Mouse (Mus musculus) retina, adult 2 months (tissue): ENCODE data around the gene Foxj2.

Source experiments
- DNase-seq: peaks from one replicate; pipeline ENCODE4 v3.0.0-alpha.2; 2012; ENCODE audit warnings: low read depth, low spot score

Foxj2 gene

DNA sequence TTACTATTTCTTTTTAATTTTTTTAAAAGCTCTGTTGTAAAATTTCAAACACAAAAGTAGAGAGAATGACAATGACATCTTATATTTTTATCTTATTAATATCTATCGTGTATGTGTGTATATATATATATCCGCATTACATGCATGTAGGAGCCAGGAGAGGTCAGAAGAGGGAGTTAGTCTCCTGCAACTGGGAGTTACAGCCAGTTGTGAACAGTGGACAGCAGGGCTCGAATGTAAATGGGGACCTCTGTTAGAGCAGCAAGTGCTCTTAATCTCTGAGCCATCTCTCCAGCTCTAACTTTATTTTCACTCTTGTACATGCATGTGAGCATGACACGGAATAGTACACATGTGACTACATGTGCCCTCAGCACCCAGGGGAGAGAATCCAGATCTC lies 7.0 kb upstream of the Foxj2 start:
- DNase-seq, result no peak

DNA sequence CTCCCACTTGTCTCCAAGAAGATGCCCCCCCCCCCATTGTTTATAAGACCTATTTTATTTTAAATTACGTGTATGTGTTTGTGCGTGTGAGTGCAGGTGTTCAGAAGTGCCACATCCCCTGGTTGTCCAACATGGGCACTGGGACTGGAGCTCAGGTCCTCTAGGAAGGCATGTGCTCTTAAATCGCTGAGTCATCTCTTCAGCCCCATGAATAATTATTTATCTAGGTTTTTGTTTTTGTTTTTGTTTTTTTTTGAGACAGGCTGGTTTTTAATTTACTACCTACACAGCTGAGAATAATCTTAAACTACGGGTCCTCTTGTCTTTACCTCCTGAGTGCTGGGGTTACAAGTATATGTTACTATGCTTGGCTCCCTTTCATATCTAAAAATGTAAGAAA lies 6.1 kb upstream of the Foxj2 start:
- DNase-seq, result no peak

DNA sequence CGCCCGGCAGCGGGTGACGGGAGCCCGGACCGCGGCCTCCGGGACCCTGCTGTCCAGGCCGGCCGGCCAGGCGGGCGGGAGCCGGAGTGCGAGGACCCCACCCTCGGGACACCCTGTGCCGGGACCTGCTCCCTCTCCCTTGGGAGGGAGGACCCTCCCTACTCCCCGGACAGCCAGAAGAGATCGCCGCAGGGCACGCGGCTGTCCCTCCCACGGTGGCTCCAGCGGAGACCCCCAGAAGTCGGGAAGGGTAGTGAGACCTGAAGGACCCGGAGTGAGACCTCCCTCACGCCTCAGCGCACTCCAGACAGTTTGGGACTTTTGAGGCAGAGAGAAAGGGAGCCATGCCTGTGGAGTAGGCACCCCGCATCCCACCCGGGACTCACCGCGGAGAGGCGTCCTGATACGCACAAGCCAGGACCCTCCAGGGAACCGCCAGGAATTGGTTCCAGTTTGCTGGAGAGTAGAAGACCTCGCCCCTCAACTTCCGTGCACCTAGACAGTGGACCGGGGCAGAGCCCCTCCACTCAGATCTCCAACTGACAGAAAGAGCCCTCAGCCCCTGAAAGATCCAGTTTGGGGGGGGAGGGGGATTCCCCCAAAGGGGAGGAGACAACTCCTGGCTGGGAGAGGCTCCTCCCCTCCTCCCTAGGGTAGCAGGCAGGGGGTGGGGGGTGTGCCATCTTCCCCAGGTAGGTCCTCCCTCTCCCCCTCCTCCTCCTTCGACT lies 521 bp downstream of the Foxj2 start:
- no peak for DNase-seq

DNA sequence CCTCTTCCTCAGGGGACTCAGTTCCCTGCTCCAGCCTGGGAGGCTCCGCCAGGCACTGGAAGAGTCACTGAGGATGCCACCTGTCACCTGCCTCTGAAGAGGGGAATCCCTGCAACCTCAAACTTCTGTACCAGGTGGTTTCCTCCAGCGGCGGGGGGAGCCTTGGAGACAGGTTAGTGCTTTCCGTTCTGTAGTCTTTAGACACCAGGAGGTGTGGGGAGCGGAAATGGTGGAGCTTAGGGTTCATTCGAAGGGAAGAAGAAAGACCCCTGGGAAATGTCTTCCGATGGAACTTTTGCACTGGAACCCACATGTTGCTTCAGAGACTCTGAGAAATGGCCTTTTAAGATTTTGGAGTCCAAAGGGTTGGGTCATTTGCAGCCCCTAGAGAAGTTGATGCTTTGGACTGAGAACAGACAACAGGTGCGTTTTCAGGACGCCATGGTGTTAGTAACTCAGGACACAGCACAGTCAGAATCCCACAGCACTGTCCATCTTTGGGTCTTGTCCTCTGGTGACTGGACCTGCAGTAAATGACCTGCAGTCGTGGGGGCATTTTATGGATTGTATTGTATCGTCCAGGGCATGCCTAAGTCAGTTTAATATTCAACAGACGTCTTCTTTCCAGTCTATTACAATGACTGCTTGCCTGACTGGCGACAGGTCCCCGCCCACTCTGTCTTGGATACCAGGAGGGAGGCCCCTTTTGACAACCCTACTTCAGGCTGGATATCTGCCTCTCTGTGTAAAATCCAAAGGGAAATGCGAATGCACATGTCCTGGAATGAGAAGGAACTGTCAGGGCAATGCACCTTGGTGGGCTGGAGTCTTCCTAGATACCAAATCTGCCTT lies 1.3 kb downstream of the Foxj2 start:
- DNase-seq, result no peak

DNA sequence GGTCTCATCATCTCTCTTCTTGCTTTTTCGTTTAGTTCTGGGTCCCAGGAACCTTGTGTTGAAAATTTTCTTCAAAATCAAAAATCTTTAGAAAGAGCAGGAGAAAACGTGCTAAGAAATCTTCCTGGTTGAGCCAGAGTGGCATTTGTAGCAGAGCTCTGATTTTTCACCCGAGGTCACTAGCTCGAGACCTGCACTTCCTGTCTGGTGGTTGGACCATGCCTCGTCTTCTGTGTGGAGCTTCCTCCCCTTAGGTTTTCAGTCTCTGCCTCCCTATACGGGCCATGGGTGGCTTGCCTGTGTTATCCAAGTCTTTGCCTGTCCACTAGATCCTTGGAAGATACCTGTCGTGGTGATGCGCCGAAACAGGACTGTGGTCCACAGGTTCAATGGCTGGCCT lies 2.1 kb downstream of the Foxj2 start:
- DNase-seq, result no peak

DNA sequence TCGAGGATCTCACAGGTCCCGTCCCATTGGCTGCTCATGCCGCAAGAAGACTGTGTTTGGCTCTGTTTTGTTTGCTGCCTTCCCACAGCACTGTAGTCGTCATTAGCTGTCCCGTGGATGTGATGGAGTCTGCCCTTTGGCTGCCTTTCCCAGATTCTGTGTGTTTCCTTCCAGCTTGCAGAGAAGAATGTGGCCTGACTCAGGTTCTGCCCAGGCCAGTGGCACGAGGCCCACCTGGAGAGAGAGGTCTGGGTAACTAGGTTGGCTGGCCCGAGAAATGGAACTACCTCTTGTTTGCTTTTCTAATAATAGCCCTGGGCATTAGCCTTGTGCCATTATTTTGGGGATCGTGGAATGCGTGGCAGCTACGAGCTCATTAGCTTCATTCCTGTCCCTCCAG lies 4.4 kb downstream of the Foxj2 start:
- DNase-seq, result no peak

DNA sequence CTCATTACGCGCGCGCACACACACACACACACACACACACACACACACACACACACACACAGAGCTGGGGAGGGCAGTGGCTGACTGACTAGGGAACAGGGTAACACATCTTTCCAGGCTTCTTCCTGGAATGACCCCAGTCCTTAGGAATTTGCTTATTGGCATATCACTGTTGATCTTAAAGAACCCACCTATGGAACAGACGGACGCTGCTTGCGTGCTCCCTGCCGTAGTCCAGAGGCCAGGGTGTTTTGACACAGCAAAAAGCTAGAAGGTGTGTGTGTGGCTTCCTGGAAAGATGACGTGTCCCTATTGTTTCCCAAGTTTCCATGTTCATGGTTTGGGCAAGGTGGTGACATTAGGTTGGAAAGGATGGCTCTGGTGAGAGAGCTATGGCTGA lies 5.5 kb downstream of the Foxj2 start:
- DNase-seq, result no peak

DNA sequence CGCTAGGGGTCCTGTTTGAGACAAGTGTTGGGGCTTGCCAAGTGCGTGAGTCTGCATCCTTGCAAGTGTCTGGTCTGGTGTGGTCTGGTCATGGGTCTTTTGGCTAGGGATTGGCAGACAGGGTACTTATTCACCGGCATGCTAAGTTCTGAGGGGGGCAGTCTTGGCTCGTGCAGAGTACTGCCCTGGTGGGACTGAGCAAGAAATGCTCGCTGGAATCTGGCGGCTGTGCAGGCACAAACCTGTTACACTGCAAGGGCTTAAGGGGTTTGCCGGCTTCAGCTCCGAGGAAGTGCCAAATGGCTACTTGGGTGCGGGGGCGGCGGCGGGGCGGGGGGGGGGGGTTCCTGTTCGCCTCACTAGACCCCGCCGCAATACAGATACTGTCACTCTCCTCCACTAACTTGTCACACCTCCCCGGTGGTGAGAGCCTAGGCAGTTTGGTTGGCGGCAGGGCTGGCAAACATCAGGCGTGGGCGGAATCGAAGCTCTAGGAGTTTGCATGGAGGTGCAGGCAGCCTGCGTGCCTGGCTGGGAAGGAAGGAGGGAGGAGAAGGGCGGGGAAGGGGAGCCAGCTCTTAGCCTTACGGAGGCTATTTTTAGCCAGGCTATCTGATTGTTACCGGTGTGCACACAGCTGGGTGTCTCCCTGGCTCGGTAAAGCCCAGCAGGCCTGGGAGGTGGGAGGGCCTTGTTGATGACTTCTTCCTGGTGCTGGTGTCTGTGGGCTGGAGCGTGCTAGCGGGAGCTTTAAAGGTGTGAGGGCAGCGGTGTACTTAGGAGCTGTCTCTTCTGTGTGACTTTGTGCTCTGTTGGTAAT lies 6.4 kb downstream of the Foxj2 start:
- DNase-seq, result no peak

DNA sequence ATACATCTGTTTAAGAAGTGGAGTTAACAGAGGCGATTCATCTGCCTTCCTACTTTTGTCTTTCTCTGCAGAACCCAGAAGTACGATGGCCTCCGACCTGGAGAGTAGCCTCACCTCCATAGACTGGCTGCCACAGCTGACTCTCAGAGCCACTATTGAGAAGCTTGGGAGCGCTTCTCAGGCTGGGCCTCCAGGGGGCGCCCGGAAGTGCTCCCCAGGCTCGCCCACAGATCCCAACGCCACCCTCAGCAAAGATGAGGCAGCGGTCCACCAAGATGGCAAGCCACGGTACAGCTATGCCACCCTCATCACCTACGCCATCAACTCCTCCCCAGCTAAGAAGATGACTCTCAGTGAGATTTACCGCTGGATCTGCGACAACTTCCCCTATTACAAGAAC lies 8.4 kb downstream of the Foxj2 start:
- DNase-seq, result no peak

DNA sequence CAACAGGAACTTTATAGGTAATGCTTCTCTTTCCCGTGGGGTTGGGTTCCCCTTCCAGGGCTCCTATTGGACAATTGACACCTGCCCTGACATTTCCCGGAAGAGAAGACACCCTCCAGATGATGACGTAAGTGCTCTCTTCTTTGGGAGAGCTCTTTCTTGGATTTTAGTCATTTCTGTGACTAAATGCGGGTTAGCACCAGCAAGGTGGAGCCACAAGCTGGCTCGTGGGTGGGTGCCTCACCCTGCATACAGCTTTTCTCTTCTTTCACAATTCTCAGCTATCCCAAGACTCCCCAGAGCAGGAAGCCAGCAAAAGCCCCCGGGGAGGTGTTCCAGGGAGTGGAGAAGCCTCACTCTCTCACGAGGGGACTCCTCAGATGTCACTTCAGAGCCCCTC lies 13.2 kb downstream of the Foxj2 start:
- DNase-seq, result no peak

DNA sequence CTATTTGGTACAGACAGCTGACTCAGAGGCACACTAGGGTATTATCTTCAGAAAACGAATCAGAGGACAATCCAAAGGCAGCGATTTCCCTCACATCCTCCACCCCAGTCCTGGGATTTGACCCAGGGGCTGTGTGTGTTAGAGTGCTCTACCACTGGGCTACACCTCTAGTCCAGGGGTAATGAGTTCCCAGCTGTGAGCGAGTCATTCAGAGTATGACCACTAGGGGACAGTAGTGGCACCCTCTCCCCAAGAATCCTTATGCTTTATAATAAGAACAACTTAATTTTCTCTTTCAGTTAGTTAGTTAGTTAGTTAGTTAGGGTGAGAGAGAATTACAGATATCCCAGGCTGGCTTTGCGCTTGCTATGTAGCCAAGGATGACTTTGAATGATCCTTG lies 14.7 kb downstream of the Foxj2 start:
- no peak for DNase-seq

DNA sequence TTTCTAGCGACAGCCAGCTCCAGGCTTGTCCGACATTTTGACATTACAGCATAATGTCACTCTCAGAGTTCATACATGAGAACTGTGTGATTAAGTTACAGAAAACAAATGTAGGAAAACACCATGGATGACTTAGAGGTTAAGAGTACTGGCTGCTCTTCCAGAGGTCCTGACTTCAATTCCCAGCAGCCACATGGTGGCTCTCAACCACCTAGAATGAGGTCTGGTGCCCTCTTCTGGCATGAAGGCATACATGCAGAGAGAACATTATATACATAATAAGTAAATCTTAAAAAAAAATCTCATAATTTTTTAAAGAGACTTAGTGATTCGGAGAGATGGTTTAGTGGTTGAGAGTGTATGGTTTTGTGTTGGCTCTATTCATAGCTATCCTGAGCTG lies 17.3 kb downstream of the Foxj2 start:
- DNase-seq, result no peak

DNA sequence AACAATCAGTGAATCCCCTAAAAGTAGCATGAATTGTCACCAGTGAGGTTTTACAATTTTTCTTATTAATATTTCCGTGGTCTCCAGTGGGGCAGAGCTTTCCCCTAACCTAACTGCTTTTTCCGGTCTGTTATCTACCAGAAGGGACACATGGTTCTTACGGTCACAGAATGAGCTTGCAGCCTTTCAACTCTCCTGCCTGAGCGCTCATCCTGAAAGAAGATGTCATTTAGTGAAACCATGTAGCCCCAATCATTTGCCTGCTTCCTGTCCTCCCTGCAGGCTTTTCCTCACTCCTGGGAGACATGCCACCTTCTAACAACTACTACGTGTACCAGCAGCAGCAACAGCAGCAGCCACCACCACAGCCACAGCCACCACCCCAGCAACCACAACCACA lies 17.8 kb downstream of the Foxj2 start:
- DNase-seq, result no peak

DNA sequence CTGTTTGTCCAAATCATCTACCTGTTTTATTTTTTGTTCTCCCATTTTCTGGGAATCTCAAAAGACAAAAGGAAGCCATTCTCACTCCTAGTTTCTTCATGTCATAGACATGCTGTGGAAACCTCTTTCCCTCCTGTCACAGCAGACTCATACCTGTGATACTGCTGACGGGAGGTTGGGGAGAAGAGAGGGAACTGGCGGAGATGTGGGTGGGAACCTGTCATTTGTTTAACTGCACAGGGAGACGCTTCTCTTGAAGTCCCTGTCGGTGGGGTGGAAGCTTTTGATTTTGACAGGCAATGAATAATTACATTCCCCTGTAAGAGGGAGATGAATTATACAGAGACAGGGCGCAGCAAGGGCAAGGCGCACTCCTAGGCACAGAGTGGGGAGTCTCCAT lies 24.0 kb downstream of the Foxj2 start:
- DNase-seq, result no peak

DNA sequence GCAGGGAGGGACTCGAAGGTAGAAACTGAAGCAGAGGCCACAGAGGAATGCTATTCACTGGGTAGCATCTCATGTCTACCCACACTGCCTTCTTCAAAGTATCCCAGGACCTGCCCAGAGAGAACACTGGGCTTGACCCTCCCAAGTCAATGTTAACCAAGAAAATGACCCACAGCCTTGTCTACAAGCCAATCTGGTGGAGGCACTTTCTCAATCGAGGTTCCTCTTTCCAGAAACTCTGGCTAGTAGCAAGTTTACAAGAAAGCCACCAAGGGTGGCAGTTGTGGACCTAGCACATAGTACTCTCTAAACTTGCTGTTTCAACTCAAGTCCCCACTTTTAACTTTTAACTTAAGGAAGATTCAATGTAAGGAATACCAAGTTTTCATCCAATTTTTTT lies 33.0 kb downstream of the Foxj2 start:
- no peak for DNase-seq

DNA sequence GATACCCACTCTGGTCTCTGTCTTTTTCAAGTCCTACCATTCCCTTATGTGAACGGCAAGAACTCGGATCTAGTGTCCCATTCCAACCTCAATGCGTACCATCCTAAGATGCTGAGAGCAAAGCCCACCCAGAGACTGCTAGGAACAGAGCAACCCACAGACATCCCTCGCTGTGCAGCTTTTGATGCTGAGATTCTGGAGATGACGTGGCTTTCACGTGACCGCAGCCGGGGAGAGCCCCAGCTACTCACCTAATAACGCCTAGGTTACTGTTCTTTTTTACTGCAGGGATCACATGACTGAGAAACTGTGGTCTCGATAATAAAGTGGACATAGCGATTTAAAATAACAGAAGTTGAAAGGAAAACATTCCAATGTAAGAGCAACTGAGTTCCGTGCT lies 34.8 kb downstream of the Foxj2 start:
- DNase-seq, result no peak

DNA sequence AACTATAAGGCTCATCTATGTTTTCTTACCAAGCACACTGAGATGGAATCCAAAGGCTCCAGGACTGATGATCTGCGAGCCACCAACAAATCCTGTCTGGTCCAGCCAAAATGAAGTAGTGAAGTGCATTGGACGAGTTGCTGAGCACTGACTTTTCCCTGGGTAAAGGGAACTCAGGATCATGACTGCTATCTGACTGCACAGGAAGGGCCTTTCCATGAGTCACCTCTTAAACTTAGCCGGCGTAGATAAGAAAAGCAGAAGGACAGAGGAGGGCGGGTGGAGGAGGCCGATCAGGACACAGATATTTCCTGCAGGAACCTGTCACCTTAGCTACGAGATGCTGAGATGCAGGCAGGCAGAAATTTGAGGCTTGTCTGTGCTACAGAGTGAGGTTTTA lies 36.2 kb downstream of the Foxj2 start, which contains the start of gene C3ar1:
Gene C3ar1, minus strand, starts transcription at position 207 of the 400 bp plus-strand sequence.
- DNase-seq, result no peak

DNA sequence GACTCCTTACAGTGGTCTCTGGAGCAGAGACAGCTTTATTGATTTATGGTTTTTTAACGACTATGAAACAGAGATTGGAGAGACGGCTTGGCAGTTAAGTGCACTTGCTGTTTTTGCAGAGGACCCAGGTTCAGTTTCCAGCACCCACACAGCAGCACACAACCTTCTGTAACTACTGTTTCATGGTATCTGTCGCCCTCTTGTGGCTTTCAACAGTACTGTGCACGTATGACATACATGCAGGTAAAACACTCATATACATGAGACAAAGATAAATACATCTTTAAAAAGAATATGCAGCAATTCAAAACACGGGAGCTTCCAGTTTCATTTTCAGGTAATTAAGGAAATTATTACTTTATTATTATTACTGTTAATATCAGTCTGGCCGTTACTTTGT lies 42.7 kb downstream of the Foxj2 start:
- DNase-seq, result no peak

DNA sequence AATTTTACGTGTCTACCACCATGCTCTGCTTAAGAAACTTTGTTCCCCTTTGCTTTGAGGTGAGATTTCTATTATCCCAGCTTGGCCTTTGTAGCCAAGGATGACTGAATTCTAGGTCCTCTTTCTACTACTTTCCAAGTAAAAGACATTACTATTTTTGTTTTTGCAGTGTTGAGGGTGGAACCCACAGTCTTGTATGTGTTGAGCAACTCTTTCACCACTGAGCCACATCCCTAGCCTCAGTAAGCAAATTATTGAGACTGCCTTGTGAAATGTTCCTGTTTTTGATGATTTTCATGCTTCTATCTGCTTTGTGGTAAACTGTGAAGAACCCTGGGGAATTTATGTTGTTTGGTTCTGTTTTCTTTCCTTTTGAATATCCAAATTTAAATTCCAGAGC lies 43.2 kb downstream of the Foxj2 start:
- DNase-seq, result no peak

DNA sequence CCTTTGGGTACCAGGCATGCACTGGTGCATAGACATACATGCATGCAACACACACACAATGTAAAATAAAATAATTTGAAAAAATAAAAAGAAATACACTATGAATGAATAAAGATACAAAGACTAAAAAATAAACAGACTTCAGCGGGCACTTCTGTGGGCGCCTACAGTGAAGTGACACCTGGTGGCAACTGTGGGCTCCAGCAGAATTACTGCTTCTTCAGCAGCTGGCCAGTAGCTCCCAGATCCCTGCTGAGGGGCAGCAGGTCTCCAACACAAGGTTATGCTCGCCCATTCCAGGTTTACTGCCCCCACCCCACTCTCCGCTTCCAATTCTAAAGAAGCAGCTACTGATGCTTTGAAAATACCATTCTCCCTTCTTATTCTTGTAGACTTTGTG lies 48.2 kb downstream of the Foxj2 start:
- DNase-seq, result no peak

DNA sequence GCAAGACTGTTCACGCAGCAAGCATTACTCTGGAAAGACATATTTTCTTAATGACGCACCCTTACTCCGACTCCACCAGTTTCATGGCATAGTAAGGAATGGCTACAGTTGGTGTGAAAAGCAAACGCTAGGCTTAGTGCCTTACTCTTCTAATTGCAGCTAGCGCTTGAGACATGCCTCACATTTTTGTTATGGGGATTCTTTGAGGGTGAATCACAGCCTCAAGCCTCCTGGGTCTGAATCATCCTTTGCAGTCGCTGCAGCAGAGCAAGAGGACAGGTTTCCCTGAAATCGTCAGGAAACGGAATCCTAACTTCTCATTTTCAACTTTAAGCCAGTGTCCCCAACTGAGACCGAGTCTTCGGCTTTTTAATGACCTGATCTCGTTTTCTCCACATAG lies 50.1 kb downstream of the Foxj2 start:
- DNase-seq, result no peak

DNA sequence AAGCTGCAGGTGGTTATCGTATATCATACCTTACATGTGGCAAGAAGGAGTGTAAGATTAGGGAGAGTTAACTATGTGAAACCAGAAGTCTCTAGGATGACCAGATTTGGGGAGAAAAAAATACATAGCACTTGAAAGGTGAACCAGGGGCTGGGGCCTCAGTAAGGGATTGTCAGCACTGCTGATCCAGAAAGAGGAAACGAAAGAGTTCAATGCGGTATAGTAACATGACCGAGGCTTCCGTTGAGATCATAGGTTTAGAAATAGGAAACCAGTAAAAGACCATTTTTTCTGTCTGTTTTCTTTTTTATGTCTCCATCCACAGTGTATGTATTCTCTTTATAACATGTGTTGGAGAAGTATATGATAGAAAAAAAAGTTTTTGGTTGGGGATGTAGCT lies 53.1 kb downstream of the Foxj2 start:
- DNase-seq, result no peak
